Mouse (Mus musculus): Measurements from ENCODE around the gene Hist1h4i.

Hist1h4i gene

GRCm38 (mm10) chr13:22008707-22009106 is 32.5 kb downstream of the Hist1h4i start:
- DNase-seq (ENCODE audit: low spot score in 2 of 2) = no peak

DNA sequence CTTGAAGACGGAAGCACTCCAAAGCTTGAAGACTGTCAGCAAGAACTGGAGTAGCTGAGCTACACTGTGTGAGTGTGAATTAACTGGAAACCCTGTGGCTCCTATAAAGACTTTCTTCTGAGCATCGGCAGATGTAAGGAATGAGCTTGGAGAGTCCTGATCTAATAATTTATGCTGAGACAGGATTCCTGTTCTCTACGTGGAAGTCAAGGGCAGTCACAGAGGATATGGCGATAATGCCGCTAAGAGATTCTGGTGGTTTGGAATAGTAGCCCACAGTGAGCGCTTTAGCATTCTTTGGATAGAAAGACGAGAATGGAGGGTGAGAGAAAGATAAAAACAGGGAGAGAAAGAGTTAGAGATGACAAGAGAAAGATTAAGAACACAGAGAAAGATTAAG is 33.3 kb downstream of the Hist1h4i start:
- no peak for DNase-seq (ENCODE audit: low spot score in 2 of 2)

GRCm38 (mm10) chr13:22007121-22007510 is 34.0 kb downstream of the Hist1h4i start:
- DNase-seq (ENCODE audit: low spot score in 2 of 2) = no peak

DNA sequence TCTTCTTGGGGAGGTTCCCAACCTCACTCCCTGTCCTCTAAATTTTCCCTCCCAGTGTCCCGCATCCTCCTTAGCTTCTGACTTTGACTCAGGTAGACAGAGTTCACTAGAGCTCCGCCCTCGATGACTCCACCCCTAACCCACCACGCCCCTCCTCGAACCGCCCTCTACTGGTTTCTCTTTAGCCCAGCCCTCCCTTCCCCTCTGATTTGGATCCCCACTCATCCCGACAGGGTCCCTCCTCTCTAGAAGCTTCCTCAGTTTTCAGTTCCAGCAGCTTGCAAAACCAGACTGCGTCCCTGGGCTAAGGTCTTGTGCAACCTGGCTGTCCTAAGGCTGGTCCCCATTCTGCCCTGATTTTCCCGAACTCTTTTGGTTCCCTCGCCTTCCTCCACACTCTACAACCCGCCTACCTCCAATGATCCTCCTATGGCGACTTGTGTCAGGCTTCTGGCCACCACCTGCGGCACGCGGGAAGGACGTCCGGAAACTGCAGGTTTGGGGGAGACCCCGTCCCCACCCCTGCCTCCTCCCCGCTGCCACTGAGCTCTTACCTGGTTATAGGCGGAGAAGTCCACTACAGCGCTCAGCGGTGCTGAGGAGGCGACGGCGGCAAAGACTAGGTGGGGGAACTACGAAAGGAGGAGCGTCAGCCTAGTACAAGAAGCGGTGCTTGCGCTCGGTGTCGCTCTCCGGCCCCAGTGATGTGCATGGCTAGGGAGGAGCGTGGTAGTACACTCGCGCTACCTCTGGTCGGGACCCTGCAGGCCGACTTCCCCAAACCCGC is 34.6 kb downstream of the Hist1h4i start:
- no peak for DNase-seq (ENCODE audit: low spot score in 2 of 2)

GRCm38 (mm10) chr13:22005605-22006333 is 35.4 kb downstream of the Hist1h4i start:
- peak in 1 of 2 experiments; percentile 19 for DNase-seq (ENCODE audit: low spot score in 2 of 2)

GRCm38 (mm10) chr13:22001823-22002222 is 39.3 kb downstream of the Hist1h4i start:
- no peak for DNase-seq (ENCODE audit: low spot score in 2 of 2)

DNA sequence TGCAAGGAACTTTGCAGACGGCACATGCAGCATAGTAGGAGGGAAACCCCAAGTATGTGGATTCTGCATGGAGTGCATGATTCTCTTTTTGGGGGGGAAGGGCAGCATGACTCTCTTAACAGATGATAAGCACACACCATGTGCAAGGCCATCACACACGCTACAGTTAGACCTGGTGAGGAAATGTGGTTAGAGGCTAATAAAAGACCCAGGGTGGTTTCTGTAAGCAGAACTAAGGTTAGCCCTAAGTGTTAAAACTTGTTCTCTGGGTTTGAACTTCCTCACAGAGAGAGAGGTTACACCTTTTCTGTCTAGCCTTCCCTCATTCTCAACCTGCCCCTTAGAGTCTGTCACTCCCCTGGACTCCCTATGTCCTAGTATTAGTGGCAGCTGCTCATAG is 39.8 kb downstream of the Hist1h4i start:
- DNase-seq (ENCODE audit: low spot score in 2 of 2) = no peak

- DNase-seq (ENCODE audit: low spot score in 2 of 2) = no peak
These were observed 42.0 kb downstream of the Hist1h4i start for GRCm38 (mm10) chr13:21999147-21999546.

GRCm38 (mm10) chr13:21998412-21998811 is 42.8 kb downstream of the Hist1h4i start:
- DNase-seq (ENCODE audit: low spot score in 2 of 2) = no peak

GRCm38 (mm10) chr13:21997821-21998220 is 43.3 kb downstream of the Hist1h4i start:
- DNase-seq (ENCODE audit: low spot score in 2 of 2) = no peak

GRCm38 (mm10) chr13:21997201-21997820 is 43.9 kb downstream of the Hist1h4i start:
- no peak for DNase-seq (ENCODE audit: low spot score in 2 of 2)

DNA sequence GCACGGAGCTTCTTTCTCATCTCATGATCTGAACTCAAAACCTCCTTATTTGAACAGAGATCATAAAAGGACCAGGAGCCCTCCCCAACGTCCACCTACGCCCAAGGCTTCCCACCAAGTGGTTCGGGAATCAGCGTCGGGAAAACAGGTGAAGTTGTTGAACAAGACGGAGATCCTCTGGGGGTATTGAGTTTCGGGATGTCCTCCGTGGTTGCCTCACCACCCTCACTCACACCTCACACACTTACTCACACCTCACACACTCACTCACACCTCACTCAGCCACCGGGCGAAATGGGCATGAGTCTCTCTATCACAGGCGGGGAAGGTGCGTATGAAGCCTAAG is 44.3 kb downstream of the Hist1h4i start:
- no peak for DNase-seq (ENCODE audit: low spot score in 2 of 2)

GRCm38 (mm10) chr13:21996101-21996839 is 44.9 kb downstream of the Hist1h4i start:
- DNase-seq (ENCODE audit: low spot score in 2 of 2) = no peak

DNA sequence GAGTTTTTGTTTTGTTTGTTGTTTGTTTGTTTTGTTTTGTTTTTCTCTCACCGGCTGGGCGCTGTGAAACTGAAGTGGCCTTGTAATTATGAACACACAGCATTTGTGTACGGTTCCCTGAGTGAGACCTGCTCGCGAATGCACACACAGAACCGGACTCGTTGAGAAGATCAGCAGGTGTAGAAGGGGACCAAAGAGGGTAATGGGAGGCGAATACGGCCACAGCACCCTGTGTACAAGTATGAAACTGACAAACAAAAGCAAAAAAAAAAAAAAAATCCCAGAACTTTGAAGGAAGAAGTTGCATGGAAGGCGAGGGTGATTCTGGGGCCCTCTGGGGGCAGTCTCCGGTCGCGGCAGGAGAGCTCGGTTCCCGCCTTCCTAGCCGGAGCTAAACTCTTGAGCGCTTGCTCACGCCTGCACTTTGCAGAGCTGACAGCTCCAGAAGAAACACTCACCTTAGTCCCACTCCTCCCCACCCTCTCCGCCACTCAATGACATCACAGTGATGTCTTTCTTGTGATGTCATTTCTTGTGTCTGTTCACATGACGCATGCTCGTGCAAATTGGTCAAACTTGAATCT is 45.7 kb downstream of the Hist1h4i start:
- no peak for DNase-seq (ENCODE audit: low spot score in 2 of 2)

- no peak for DNase-seq (ENCODE audit: low spot score in 2 of 2)
These were observed 46.3 kb downstream of the Hist1h4i start for GRCm38 (mm10) chr13:21994896-21995295.

DNA sequence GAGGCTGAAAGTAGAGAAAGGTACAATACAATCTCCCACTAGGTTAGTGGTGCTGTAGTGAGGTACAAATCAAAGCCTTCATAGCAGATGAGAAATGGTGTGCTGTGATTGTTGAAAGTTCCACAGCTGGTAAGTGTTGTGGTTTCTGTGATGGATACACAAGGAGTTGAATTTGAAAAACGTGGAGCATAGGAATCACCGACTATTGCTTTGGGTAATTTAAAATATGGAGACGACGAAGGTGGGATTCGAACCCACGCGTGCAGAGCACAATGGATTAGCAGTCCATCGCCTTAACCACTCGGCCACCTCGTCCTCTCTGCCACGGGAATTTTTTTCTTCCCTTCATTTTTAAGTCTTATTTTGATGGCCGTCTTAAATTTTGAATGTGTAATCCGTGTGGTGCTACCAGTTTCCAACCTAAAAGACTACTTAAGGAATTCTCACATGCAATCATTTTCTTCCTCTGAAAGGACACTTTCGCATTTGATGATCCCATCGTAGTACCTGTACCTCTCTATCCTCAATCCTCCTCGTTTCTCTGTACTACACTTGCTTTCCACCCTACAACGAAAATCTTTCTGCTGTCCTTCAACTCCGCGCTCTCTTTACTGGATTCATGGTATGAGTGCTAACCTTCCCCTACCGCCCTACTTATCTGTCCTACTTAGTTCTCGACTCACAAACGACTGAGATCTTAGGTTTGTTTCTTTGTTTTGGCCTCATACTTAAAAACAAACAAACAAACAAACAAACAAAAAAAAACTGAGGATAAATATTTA is 47.0 kb downstream of the Hist1h4i start:
- DNase-seq (ENCODE audit: low spot score in 2 of 2) = peak in 1 of 2 experiments; percentile 13

DNA sequence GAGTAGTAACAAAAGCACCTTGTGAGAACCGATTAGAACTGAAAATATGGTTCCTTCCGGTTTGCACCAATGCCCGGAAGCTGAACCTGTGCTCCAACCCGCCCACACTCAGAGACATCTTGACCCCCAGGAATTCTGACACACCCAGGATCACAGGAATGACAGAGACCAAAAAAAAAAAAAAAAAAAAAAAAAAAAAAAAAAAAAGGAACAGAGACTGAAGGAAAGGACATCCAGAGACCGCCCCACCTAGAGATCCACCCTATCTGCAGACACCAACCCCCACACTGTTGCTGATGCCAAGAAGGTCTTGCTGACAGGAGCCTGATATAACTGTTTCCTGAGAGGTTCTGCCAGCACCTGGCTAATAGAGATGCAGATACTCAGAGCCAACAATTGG is 48.6 kb downstream of the Hist1h4i start:
- DNase-seq (ENCODE audit: low spot score in 2 of 2) = no peak

Measured in left cerebral cortex, adult 9 months (tissue).